Mouse (Mus musculus): ENCODE measurements around the gene Minar1. TPM values are rescaled to one million over a fixed set of nuclear protein-coding genes. Genes with fewer than 3 reads are reported as not detected.

Minar1 gene
- total and polyA plus RNA-seq, 3 experiments = not detected

GRCm38 (mm10) chr9:89578422-89578821, 44.5 kb downstream of the Minar1 start:
- H3K4me3 ChIP-seq = no peak overlapping the region
- H3K79me2 ChIP-seq (replicated peaks; ENCODE audit: control insufficient read depth, insufficient read depth, low read length) = no peaks in the 10 kb centered on the region
- intact Hi-C loops (cut with DNase I) = no loop called here
- H3K4me1 ChIP-seq (ENCODE audit: control insufficient read depth, insufficient read depth, low read length) = no peaks in the 10 kb centered on the region
- no peaks in the 10 kb centered on the region for H3K27me3 ChIP-seq (ENCODE audit: control insufficient read depth, insufficient read depth, low read length)
- TF ChIP-seq CTCF (IDR thresholded peaks at IDR 0.05) (no peak), POLR2A (IDR thresholded peaks at IDR 0.05; ENCODE audit: insufficient read depth, low read depth, low read length) (no peak)
- no peaks in the 10 kb centered on the region for H3K36me3 ChIP-seq (ENCODE audit: control insufficient read depth, insufficient read depth, low read length)
- H3K9ac ChIP-seq (ENCODE audit: low read depth, low read length) = no peak overlapping the region
- DNase-seq = no peak
- WGBS = 71% methylated on average over 5 of the region's 5 CpGs
- no peak overlapping the region for H3K27ac ChIP-seq

- WGBS = 60% methylated on average over 2 of the region's 2 CpGs
Measured at GRCm38 (mm10) chr9:89552663-89553062, 70.3 kb downstream of the Minar1 start.

More at GRCm38 (mm10) chr9:89552663-89553062, 70.3 kb downstream of the Minar1 start:
- no peaks in the 10 kb centered on the region for H3K4me1 ChIP-seq (ENCODE audit: control insufficient read depth, insufficient read depth, low read length)
- intact Hi-C loops (cut with DNase I) = no loop called here
- H3K79me2 ChIP-seq (replicated peaks; ENCODE audit: control insufficient read depth, insufficient read depth, low read length) = no peaks in the 10 kb centered on the region
- no peak overlapping the region for H3K4me3 ChIP-seq
- no peak overlapping the region for H3K9ac ChIP-seq (ENCODE audit: low read depth, low read length)
- H3K27ac ChIP-seq = no peak overlapping the region
- TF ChIP-seq CTCF (IDR thresholded peaks at IDR 0.05) (no peak), EP300 (IDR thresholded peaks at IDR 0.05; ENCODE audit: insufficient read depth, low read depth, low read length) (no peak), POLR2A (IDR thresholded peaks at IDR 0.05; ENCODE audit: insufficient read depth, low read depth, low read length) (no peak)
- no peaks in the 10 kb centered on the region for H3K36me3 ChIP-seq (ENCODE audit: control insufficient read depth, insufficient read depth, low read length)
- no peak for DNase-seq
- no peaks in the 10 kb centered on the region for H3K27me3 ChIP-seq (ENCODE audit: control insufficient read depth, insufficient read depth, low read length)

Other genes with a start within 250 kb of the Minar1 start
- 10 to 100 TPM; 24.1 to 26.4 TPM for gene Tmed3, start 81.9 kb upstream of the Minar1 start, total RNA-seq (2021)
- gene Tmed3, start 81.9 kb upstream of the Minar1 start, polyA plus RNA-seq (2012; rRNA removed) = 40.5 and 51.6 TPM in 2 replicates
- gene Ankrd34c, start 115.3 kb upstream of the Minar1 start, total RNA-seq (2021) = not detected
- gene Ankrd34c, start 115.3 kb upstream of the Minar1 start, polyA plus RNA-seq (2012; rRNA removed) = not detected in 2 replicates